Mouse (Mus musculus): ENCODE results near the gene Ipmk.
A peak's percentile ranks its signal among the peaks of the same experiment; 100 is the strongest.

Ipmk gene

GRCm38 (mm10) chr10:71341290-71341689 lies 6.3 kb upstream of the Ipmk start:
- DNase-seq: no peak

GRCm38 (mm10) chr10:71342030-71342805 lies 5.3 kb upstream of the Ipmk start:
- no peak for DNase-seq

GRCm38 (mm10) chr10:71343130-71343529 lies 4.4 kb upstream of the Ipmk start:
- no peak for DNase-seq

GRCm38 (mm10) chr10:71343567-71344265 lies 3.8 kb upstream of the Ipmk start:
- DNase-seq: no peak

GRCm38 (mm10) chr10:71344579-71345143 lies 2.9 kb upstream of the Ipmk start, which contains the start of gene Cisd1:
TSS of gene Cisd1 (minus strand) at chr10:71344954.
- DNase-seq: peak; percentile 95 to 98

- DNase-seq: no peak
Observed at GRCm38 (mm10) chr10:71346106-71346505, 1.5 kb upstream of the Ipmk start.

- no peak for DNase-seq
Observed at GRCm38 (mm10) chr10:71346722-71347508, 648 bp upstream of the Ipmk start.

- peak in 1 of 2 experiments; percentile 39 for DNase-seq
Observed at GRCm38 (mm10) chr10:71347964-71348636, 537 bp downstream of the Ipmk start.

GRCm38 (mm10) chr10:71348637-71349280 lies 1.2 kb downstream of the Ipmk start:
- DNase-seq: no peak

GRCm38 (mm10) chr10:71349290-71349689 lies 1.7 kb downstream of the Ipmk start:
- DNase-seq: no peak

GRCm38 (mm10) chr10:71351301-71351700 lies 3.7 kb downstream of the Ipmk start:
- no peak for DNase-seq

- DNase-seq: no peak
Observed at GRCm38 (mm10) chr10:71353850-71354249, 6.3 kb downstream of the Ipmk start.

GRCm38 (mm10) chr10:71354947-71355346 lies 7.4 kb downstream of the Ipmk start:
- no peak for DNase-seq

- no peak for DNase-seq
Observed at GRCm38 (mm10) chr10:71361044-71361443, 13.5 kb downstream of the Ipmk start.

GRCm38 (mm10) chr10:71361836-71362562 lies 14.4 kb downstream of the Ipmk start:
- DNase-seq: no peak

GRCm38 (mm10) chr10:71363440-71363839 lies 15.9 kb downstream of the Ipmk start:
- no peak for DNase-seq

GRCm38 (mm10) chr10:71363858-71364257 lies 16.3 kb downstream of the Ipmk start:
- DNase-seq: no peak

- no peak for DNase-seq
Observed at GRCm38 (mm10) chr10:71368128-71368940, 20.8 kb downstream of the Ipmk start.

GRCm38 (mm10) chr10:71369466-71369865 lies 21.9 kb downstream of the Ipmk start:
- no peak for DNase-seq

GRCm38 (mm10) chr10:71371881-71372280 lies 24.3 kb downstream of the Ipmk start:
- no peak for DNase-seq

Data from cerebellum, postnatal 36 days (tissue).